Mouse (Mus musculus) stomach, postnatal 0 days (tissue): ENCODE data around the gene Nod2.

ENCODE experiments used
- CTCF ChIP-seq: IDR thresholded peaks from 2 replicates; pipeline ENCODE4 v1.5.1; 2016; ENCODE audit warnings: antibody characterized with exemption, low read depth, mild to moderate bottlenecking, moderate library complexity
- EP300 ChIP-seq: optimal IDR thresholded peaks from 2 replicates; pipeline ENCODE3; 2016; ENCODE audit warnings: antibody characterized with exemption

- TF ChIP-seq EP300: no peak
- no peak for TF ChIP-seq CTCF
Observed at GRCm38 (mm10) chr8:88628001-88628774, 18.9 kb upstream of the Nod2 start.
